Mouse (Mus musculus) MEL (cell line): ENCODE results near the gene Reep6. TPM values are rescaled to one million over a fixed set of nuclear protein-coding genes. Genes with fewer than 3 reads are reported as not detected.
A peak's percentile ranks its signal among the peaks of the same experiment; 100 is the strongest.

Experiments
- DNase-seq: peaks from one replicate; pipeline ENCODE4 v3.0.0; 2011; ENCODE audit warnings: low read depth, low spot score
- H3K27ac ChIP-seq: 2 replicates; pipeline ENCODE4 v1.5.1; 2012; ENCODE audit warnings: low read depth, mild to moderate bottlenecking, control low read depth, low read length, moderate library complexity; ENCODE audit not compliant: control insufficient read depth
- H3K27me3 ChIP-seq, 2 experiments: fragments of 150-350 bp in 1 of 2; sonication (generic) in 1 of 2; 2 replicates each; pipeline ENCODE4 v1.6.1; 2012; ENCODE audit warnings: low read length in 2 of 2, mild to moderate bottlenecking in 2 of 2, improper control_type of control experiment in 1 of 2, moderate library complexity in 1 of 2; ENCODE audit not compliant: insufficient read depth in 2 of 2, control insufficient read depth in 1 of 2
- H3K36me3 ChIP-seq, 2 experiments: 2 replicates each; pipeline ENCODE4 v1.6.1; 2012 to 2014; ENCODE audit warnings: low read length in 2 of 2, improper control_type of control experiment in 1 of 2, inconsistent platforms in 1 of 2, mild to moderate bottlenecking in 1 of 2; ENCODE audit not compliant: insufficient read depth in 2 of 2, control insufficient read depth in 1 of 2
- H3K4me1 ChIP-seq, 2 experiments: fragments of 150-350 bp in 1 of 2; sonication (generic) in 1 of 2; 2 replicates each; pipeline ENCODE4 v1.6.1; 2012; ENCODE audit warnings: low read length in 2 of 2, improper control_type of control experiment in 1 of 2, mild to moderate bottlenecking in 1 of 2; ENCODE audit not compliant: insufficient read depth in 2 of 2, control insufficient read depth in 1 of 2
- H3K4me3 ChIP-seq, 2 experiments: fragments of 150-350 bp in 1 of 2; sonication (generic) in 1 of 2; 2 replicates each; pipeline ENCODE4 v1.5.1; 2012; ENCODE audit warnings: low read depth in 2 of 2, low read length in 2 of 2, mild to moderate bottlenecking in 2 of 2, moderate library complexity in 2 of 2, control low read depth in 1 of 2, improper control_type of control experiment in 1 of 2; ENCODE audit not compliant: control insufficient read depth in 1 of 2, insufficient read depth in 1 of 2
- H3K79me2 ChIP-seq: 2 replicates; pipeline ENCODE4 v1.6.1; 2012; ENCODE audit warnings: mild to moderate bottlenecking, low read length, moderate library complexity; ENCODE audit not compliant: control insufficient read depth, poor library complexity, insufficient read depth
- H3K9ac ChIP-seq: 2 replicates; pipeline ENCODE4 v1.6.1; 2012; ENCODE audit warnings: low read depth, mild to moderate bottlenecking, control low read depth, low read length, moderate library complexity; ENCODE audit not compliant: control insufficient read depth, poor library complexity, severe bottlenecking
- H3K9me3 ChIP-seq: fragments of 150-350 bp; sonication (generic); replicated peaks from 2 replicates; pipeline ENCODE4 v1.6.1; 2012; ENCODE audit warnings: mild to moderate bottlenecking, low read length, improper control_type of control experiment, moderate library complexity; ENCODE audit not compliant: insufficient read depth
- CHD2 ChIP-seq: IDR thresholded peaks from 2 replicates; pipeline ENCODE4 v1.6.1; 2011; ENCODE audit warnings: low read length, improper control_type of control experiment
- CTCF ChIP-seq, 3 experiments: IDR thresholded peaks in 2 of 3; conservative IDR thresholded peaks in 1 of 3; 2 replicates each; pipeline ENCODE4 v1.5.1; 2011 to 2012; ENCODE audit warnings: low read length in 3 of 3, low read depth in 2 of 3, mild to moderate bottlenecking in 2 of 3, improper control_type of control experiment in 1 of 3, inconsistent platforms in 1 of 3, mixed read lengths in 1 of 3, moderate library complexity in 1 of 3; ENCODE audit not compliant: control insufficient read depth in 1 of 3, insufficient read depth in 1 of 3, poor library complexity in 1 of 3, severe bottlenecking in 1 of 3
- EP300 ChIP-seq, 2 experiments: IDR thresholded peaks; 2 replicates each; pipeline ENCODE4 v1.6.1; 2011; ENCODE audit warnings: improper control_type of control experiment in 2 of 2, low read length in 2 of 2, low read depth in 1 of 2, mild to moderate bottlenecking in 1 of 2
- GABPA ChIP-seq: IDR thresholded peaks from 2 replicates; pipeline ENCODE4 v1.6.1; 2012; ENCODE audit warnings: low read depth, mild to moderate bottlenecking, inconsistent platforms, low read length, improper control_type of control experiment, moderate library complexity
- JUND ChIP-seq: IDR thresholded peaks from 2 replicates; pipeline ENCODE4 v1.6.1; 2011; ENCODE audit warnings: low read depth, mild to moderate bottlenecking, improper control_type of control experiment, low read length
- MAFK ChIP-seq: IDR thresholded peaks from 2 replicates; pipeline ENCODE4 v1.6.1; 2011; ENCODE audit warnings: low read depth, mild to moderate bottlenecking, low read length, improper control_type of control experiment, borderline replicate concordance
- MAZ ChIP-seq: IDR thresholded peaks from 2 replicates; pipeline ENCODE4 v1.6.1; 2012; ENCODE audit warnings: low read depth, mild to moderate bottlenecking, inconsistent platforms, low read length, improper control_type of control experiment
- MXI1 ChIP-seq: IDR thresholded peaks from 2 replicates; pipeline ENCODE4 v1.6.1; 2011; ENCODE audit warnings: mild to moderate bottlenecking, low read depth, low read length, improper control_type of control experiment
- MYC ChIP-seq: IDR thresholded peaks from 2 replicates; pipeline ENCODE4 v1.6.1; 2011; ENCODE audit warnings: low read depth, mild to moderate bottlenecking, low read length, improper control_type of control experiment, moderate library complexity
- RAD21 ChIP-seq: IDR thresholded peaks from 2 replicates; pipeline ENCODE4 v1.6.1; 2011; ENCODE audit warnings: mild to moderate bottlenecking, low read depth, low read length, improper control_type of control experiment
- SMC3 ChIP-seq: IDR thresholded peaks from 2 replicates; pipeline ENCODE4 v1.6.1; 2011; ENCODE audit warnings: low read depth, low read length, improper control_type of control experiment
- USF1 ChIP-seq: IDR thresholded peaks from 2 replicates; pipeline ENCODE4 v1.6.1; 2014; ENCODE audit warnings: low read depth, mild to moderate bottlenecking, inconsistent platforms, low read length, improper control_type of control experiment, moderate library complexity
- ZKSCAN1 ChIP-seq: IDR thresholded peaks from 2 replicates; pipeline ENCODE4 v1.6.1; 2012; ENCODE audit warnings: low read depth, mild to moderate bottlenecking, inconsistent platforms, low read length, improper control_type of control experiment, moderate library complexity
- ZMIZ1 ChIP-seq: IDR thresholded peaks from 2 replicates; pipeline ENCODE4 v1.6.1; 2012; ENCODE audit warnings: low read depth, mild to moderate bottlenecking, inconsistent platforms, low read length, improper control_type of control experiment, moderate library complexity
- ZNF384 ChIP-seq: IDR thresholded peaks from 2 replicates; pipeline ENCODE4 v1.6.1; 2012; ENCODE audit warnings: low read depth, mild to moderate bottlenecking, inconsistent platforms, low read length, improper control_type of control experiment
- polyA plus RNA-seq, 2 experiments: library from polyadenylated mRNA; stranded (reverse) in 1 of 2; unstranded in 1 of 2; fragments of >175 nt in 1 of 2; fragments of >200 nt in 1 of 2; gene quantifications; 2 replicates each; pipeline versions ENCODE4 v1.2.1 to v1.2.4; 2012; ENCODE audit warnings: low replicate concordance in 2 of 2, low read depth in 1 of 2; ENCODE audit not compliant: insufficient read length in 2 of 2, insufficient read depth in 1 of 2, missing spikeins in 1 of 2
- total RNA-seq: library from RNA; depleted of rRNA; stranded (reverse); fragments of 300-350 nt; gene quantifications from 2 replicates; pipeline ENCODE4 v1.2.3, GENCODE M21; 2012

Gene Reep6
- total and polyA plus RNA-seq, 3 experiments: 3.2 to 27.9 TPM; not detected in 1

- TF ChIP-seq CTCF (IDR thresholded peaks at IDR 0.05 in 2 of 3, conservative IDR thresholded peaks at IDR 0.05 in 1 of 3; ENCODE audit: control insufficient read depth in 1 of 3, insufficient read depth in 1 of 3, low read depth in 2 of 3, low read length in 3 of 3, poor library complexity in 1 of 3, severe bottlenecking in 1 of 3) (no peak), MAZ (0 out of 2 replicates have a peak, but pooled peaks have one; percentile 47), EP300 (IDR thresholded peaks at IDR 0.05; ENCODE audit: low read depth in 1 of 2, low read length in 2 of 2) (0 out of 4 replicates have a peak, but pooled peaks of 1 of the 2 experiments have one; percentile 14), MXI1 (peak; percentile 66; the same call in 1 of the 2 replicates), GABPA (no peak), JUND (no peak), SMC3 (no peak), MYC (peak; percentile 1; the same call in 1 of the 2 replicates), CHD2 (no peak), MAFK (no peak)
These were observed 9.4 kb upstream of the Reep6 start, which contains the start of gene 2310011J03Rik (continued) for GRCm38 (mm10) chr10:80320340-80320760.

GRCm38 (mm10) chr10:80321014-80321669 is 8.6 kb upstream of the Reep6 start:
- H3K9ac ChIP-seq: peak overlapping the region; percentile 43
- peaks cover 0 to 38% of the 10 kb centered on the region in 2 experiments; a peak in 3 of 4 replicates for H3K4me1 ChIP-seq
- DNase-seq: peak; percentile 56
- peaks cover 0 to 11% of the 10 kb centered on the region in 2 experiments; a peak in 2 of 4 replicates for H3K36me3 ChIP-seq
- peak overlapping the region; percentile 58 for H3K27ac ChIP-seq
- H3K27me3 ChIP-seq: no peaks in the 10 kb centered on the region
- peak overlapping the region in 1 of 2 experiments; percentile 52; a peak in 3 of 4 replicates for H3K4me3 ChIP-seq
- peaks cover 39% of the 10 kb centered on the region for H3K79me2 ChIP-seq
- no peaks in the 10 kb centered on the region for H3K9me3 ChIP-seq
- TF ChIP-seq ZNF384: peak; percentile 93
- TF ChIP-seq USF1: no peak

GRCm38 (mm10) chr10:80321670-80322581 is 7.8 kb upstream of the Reep6 start:
- H3K36me3 ChIP-seq: peaks cover 0 to 11% of the 10 kb centered on the region in 2 experiments; a peak in 2 of 4 replicates
- no peaks in the 10 kb centered on the region for H3K27me3 ChIP-seq
- peak overlapping the region; percentile 64 for H3K27ac ChIP-seq
- peak; percentile 98 for TF ChIP-seq ZKSCAN1
- TF ChIP-seq RAD21: no peak
- TF ChIP-seq ZMIZ1: no peak
- peaks cover 0 to 32% of the 10 kb centered on the region in 2 experiments; a peak in 3 of 4 replicates for H3K4me1 ChIP-seq
- no peak for DNase-seq
- peak overlapping the region; percentile 93 for H3K9ac ChIP-seq
- H3K4me3 ChIP-seq: peak overlapping the region; percentile 89 to 90
- H3K9me3 ChIP-seq: no peaks in the 10 kb centered on the region
- peaks cover 39% of the 10 kb centered on the region for H3K79me2 ChIP-seq
